Mouse (Mus musculus) forebrain, embryonic 11.5 days (tissue): ENCODE results near the gene 4933405L10Rik. TPM values are rescaled to one million over a fixed set of nuclear protein-coding genes. Genes with fewer than 3 reads are reported as not detected.
A peak's percentile ranks its signal among the peaks of the same experiment; 100 is the strongest.

Experiments
- ATAC-seq: fragments of 200-750 bp; cut with Nextera tagmentation; replicated peaks from 2 replicates; pipeline ENCODE4 v1.8.0; 2017; ENCODE audit warnings: moderate TSS enrichment; ENCODE audit not compliant: low FRiP score
- DNase-seq: peaks from one replicate; pipeline ENCODE4 v3.0.0-alpha.2; 2017; ENCODE audit warnings: low spot score
- H3K27ac ChIP-seq: fragments of 300-500 bp; sonication (generic); 2 replicates; pipeline ENCODE4 v1.5.1; 2014; ENCODE audit warnings: low read depth, low read length
- H3K27me3 ChIP-seq: fragments of 300-500 bp; sonication (generic); 2 replicates; pipeline ENCODE4 v1.6.1; 2014; ENCODE audit warnings: mild to moderate bottlenecking, low read length, mixed read lengths; ENCODE audit not compliant: control insufficient read depth, insufficient read depth
- H3K36me3 ChIP-seq: fragments of 300-500 bp; sonication (generic); 2 replicates; pipeline ENCODE4 v1.6.1; 2014; ENCODE audit warnings: mild to moderate bottlenecking, low read length, moderate library complexity, mixed read lengths; ENCODE audit not compliant: control insufficient read depth, insufficient read depth
- H3K4me1 ChIP-seq: fragments of 300-500 bp; sonication (generic); replicated peaks from 2 replicates; pipeline ENCODE4 v1.6.1; 2014; ENCODE audit warnings: low read length, mixed read lengths; ENCODE audit not compliant: control insufficient read depth, insufficient read depth
- H3K4me2 ChIP-seq: fragments of 300-500 bp; sonication (generic); 2 replicates; pipeline ENCODE4 v1.6.1; 2014; ENCODE audit warnings: low read depth, mild to moderate bottlenecking, low read length, moderate library complexity, mixed read lengths; ENCODE audit not compliant: severe bottlenecking
- H3K4me3 ChIP-seq: fragments of 300-500 bp; sonication (generic); 2 replicates; pipeline ENCODE4 v1.5.1; 2014; ENCODE audit warnings: low read depth, low read length
- H3K9ac ChIP-seq: fragments of 300-500 bp; sonication (generic); 2 replicates; pipeline ENCODE4 v1.6.1; 2014; ENCODE audit warnings: low read length
- H3K9me3 ChIP-seq: fragments of 300-500 bp; sonication (generic); 2 replicates; pipeline ENCODE4 v1.6.1; 2016; ENCODE audit warnings: low read length, mixed read lengths; ENCODE audit not compliant: control insufficient read depth
- WGBS: fragments of 180-500 bp; shearing (Covaris S2); extraction: QIAGEN DNeasy Blood & Tissue Kit; methylation state at CpG from one replicate; pipeline ENCODE4 v1.1.7; 2014; 5-methylcytosine and 5-hydroxymethylcytosine counted together
- polyA plus RNA-seq: library from polyadenylated mRNA; unstranded; fragments of >200 nt; fragmentation: Nextera tagmentation; extraction: Ambion mirVana; gene quantifications from 2 replicates; pipeline ENCODE4 v1.2.1, GENCODE M21; 2014

Gene 4933405L10Rik
- 0.36 TPM in 1 of 2 replicates, not detected in the other for polyA plus RNA-seq

DNA sequence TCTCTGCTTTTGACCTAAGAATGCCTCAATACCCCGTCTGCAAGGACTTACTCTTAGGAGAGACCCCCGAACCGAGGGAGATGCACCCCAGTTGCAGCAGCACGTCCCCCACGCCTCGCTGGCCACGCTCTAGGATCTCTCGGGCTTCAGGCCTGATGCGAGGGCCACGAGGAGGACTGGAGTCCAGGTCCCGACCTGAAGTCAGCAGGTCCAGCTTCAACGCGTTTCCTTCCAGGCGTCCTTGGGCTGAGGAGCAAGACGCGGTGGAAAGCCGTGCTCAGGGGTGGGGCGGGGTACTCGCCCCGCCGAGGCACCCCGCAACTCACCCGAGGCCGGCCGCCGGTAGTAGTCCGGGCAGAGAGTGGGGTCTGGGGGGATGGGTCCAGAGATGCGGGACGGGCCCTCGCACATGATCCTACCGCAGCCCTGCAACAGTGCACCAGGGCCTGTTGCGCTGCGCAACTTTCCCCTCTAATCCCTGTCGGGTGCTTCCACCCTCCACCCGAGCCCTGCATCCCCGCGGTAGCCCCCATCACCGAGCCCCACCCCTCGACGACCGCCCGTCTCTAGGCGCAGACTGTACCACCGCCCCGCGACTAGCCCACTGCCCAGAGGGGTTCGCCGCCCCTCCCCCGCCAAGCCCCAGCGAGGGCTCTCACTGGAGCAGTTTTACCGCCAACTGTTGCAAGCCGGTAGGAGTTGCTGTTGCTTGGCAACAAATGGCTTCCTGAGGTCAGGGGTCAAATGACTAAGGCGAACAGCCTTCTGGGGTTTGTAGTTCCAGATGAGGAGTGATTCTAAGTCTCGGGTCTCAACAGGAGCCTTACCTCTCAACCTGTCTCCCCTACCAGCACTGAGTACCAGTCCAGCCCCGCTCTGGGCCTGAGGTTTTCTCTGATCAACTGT, at the start of gene 4933405L10Rik, which contains the start of gene Enkd1:
Gene 4933405L10Rik, plus strand, starts transcription at position 158 of the 906 bp plus-strand sequence.
Gene Enkd1, minus strand, starts transcription at position 713 of the 906 bp plus-strand sequence.
- Histone ChIP-seq H3K4me2 (peak within 1 kb of the TSS; percentile 85), H3K9ac (peak within 1 kb of the TSS; percentile 79), H3K27me3 (no peaks in the 10 kb centered on the region), H3K9me3 (no peaks in the 10 kb centered on the region), H3K36me3 (peaks cover 6% of the 10 kb centered on the region; the same call in 1 of the 2 replicates), H3K27ac (no peak within 1 kb of the TSS), H3K4me1 (peaks cover 4% of the 10 kb centered on the region; the same call in 1 of the 2 replicates), H3K4me3 (peak within 1 kb of the TSS; percentile 70)
- peak; percentile 92 for ATAC-seq
- DNase-seq: peak; percentile 96
- 1% methylated on average over 55 of the region's 55 CpGs for WGBS

DNA sequence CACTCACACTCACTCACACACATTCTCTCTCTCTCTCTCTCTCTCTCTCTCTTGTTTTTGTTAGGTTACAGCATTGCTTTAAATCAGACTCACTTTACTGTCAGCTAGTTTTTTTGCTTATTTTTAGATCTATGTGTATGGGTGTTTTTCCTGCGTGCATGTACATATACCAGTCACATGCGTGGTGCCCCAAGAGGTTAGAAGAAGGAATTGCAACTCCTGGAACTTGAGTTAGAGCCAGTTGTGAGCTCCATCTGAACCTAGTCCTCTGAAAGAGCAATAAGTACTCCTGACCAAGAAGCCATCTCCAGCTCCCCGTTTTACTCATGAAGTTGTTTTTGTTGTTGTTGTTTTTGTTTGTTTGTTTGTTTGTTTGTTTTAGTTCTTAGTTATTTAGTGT, 46.3 kb upstream of the 4933405L10Rik start:
- WGBS: 87% methylated on average over 3 of the region's 3 CpGs
- H3K36me3 ChIP-seq: peaks cover 5% of the 10 kb centered on the region; the same call in 1 of the 2 replicates

DNA sequence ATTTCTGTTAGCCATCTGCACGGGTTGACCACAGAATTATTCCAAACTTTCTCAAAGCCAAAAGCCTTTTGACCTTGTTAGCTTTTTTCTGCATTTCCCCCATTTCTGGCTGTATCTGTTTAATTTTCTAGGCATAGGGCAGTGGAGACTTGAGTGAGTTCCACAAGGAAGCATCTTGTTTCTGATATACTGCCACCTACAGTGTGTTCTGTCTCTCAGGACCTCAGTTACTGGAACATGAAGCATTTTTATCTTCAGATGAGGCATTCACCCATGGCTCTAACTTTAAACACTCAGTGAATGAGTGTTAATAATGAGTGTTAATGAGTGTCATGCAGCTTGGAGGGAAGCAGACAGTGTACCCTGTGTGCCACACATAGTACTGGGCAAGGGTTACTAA, 29.6 kb upstream of the 4933405L10Rik start:
- Histone ChIP-seq H3K4me2 (no peak overlapping the region), H3K36me3 (peaks cover 12% of the 10 kb centered on the region), H3K9ac (no peak overlapping the region), H3K27ac (no peak overlapping the region), H3K27me3 (no peaks in the 10 kb centered on the region), H3K4me3 (no peak overlapping the region), H3K9me3 (no peaks in the 10 kb centered on the region), H3K4me1 (no peaks in the 10 kb centered on the region)
- ATAC-seq: no peak
- WGBS: 89% methylated on average over 1 of the region's 1 CpGs
- no peak for DNase-seq

More for the DNA sequence above, 46.3 kb upstream of the 4933405L10Rik start:
- Histone ChIP-seq H3K27ac (no peak overlapping the region), H3K9ac (no peak overlapping the region), H3K27me3 (no peaks in the 10 kb centered on the region), H3K4me1 (no peaks in the 10 kb centered on the region), H3K9me3 (no peaks in the 10 kb centered on the region), H3K4me2 (no peak overlapping the region), H3K4me3 (no peak overlapping the region)
- no peak for DNase-seq
- no peak for ATAC-seq

- no peak overlapping the region for H3K4me2 ChIP-seq
- H3K4me3 ChIP-seq: no peak overlapping the region
- no peak for ATAC-seq
- H3K27me3 ChIP-seq: no peaks in the 10 kb centered on the region
- DNase-seq: no peak
- no peak overlapping the region for H3K27ac ChIP-seq
- no peaks in the 10 kb centered on the region for H3K4me1 ChIP-seq
- no peak overlapping the region for H3K9ac ChIP-seq
- no peaks in the 10 kb centered on the region for H3K9me3 ChIP-seq
- peaks cover 11% of the 10 kb centered on the region; the same call in 1 of the 2 replicates for H3K36me3 ChIP-seq
- WGBS: 82% methylated on average over 7 of the region's 7 CpGs
Observed at GRCm38 (mm10) chr8:105685325-105685724, 22.1 kb upstream of the 4933405L10Rik start.

DNA sequence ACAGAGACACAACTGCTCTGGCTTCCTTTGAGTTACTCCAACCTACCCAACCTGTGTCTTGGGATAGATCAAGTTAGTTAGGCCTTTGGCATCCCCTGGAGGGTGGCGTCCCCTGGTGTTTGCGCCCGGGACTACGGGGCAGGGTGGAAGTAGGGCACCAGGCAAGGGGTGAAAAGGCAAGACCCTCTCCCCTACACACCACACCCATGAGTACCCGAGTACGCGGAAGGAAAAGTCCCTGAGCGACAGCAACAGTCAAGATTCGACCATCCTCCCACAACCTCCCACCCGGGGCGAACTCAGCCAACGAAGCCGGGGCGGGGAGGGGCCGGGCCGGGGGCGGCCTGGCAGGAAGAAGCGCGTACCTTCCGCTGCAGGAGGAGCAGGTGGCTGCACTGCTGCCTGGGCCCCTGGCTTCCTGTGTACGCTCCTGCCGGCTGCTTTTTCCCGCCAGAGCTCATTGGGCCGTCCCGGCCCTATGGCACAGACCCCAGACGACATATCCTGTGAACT, 21.6 kb upstream of the 4933405L10Rik start, which contains the start of gene Carmil2:
Gene Carmil2, plus strand, starts transcription at position 479 of the 513 bp plus-strand sequence.
- ATAC-seq: peak; percentile 36; the same call in 1 of the 2 replicates
- no peak within 1 kb of the TSS for H3K9ac ChIP-seq
- no peaks in the 10 kb centered on the region for H3K27me3 ChIP-seq
- no peak for DNase-seq
- H3K36me3 ChIP-seq: peaks cover 11% of the 10 kb centered on the region; the same call in 1 of the 2 replicates
- no peak within 1 kb of the TSS for H3K4me3 ChIP-seq
- no peaks in the 10 kb centered on the region for H3K9me3 ChIP-seq
- 0 out of 2 replicates have a peak within 1 kb of the TSS, but pooled peaks have one; percentile 5 for H3K4me2 ChIP-seq
- H3K4me1 ChIP-seq: no peaks in the 10 kb centered on the region
- 19% methylated on average over 25 of the region's 26 CpGs for WGBS
- H3K27ac ChIP-seq: 0 out of 2 replicates have a peak within 1 kb of the TSS, but pooled peaks have one; percentile 2

DNA sequence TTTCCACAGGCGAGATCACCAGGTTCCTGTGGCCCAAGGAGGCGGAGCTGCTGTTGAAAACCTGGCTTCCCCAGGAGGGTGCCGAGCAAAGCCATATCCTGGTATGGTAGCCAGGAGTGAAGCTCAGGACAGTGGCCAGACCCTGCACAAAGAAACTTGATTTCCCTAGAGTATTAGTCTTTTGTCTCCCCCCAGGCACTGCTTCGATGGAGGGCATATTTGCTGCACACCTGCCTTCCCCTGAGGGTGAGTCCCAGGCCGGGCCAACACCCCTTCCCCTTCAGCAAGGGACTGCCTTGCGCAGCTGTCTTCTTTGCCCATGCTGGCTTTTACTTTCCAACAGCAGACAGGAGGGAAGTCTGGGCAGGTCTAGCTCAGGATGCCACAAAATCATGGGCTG, 20.9 kb upstream of the 4933405L10Rik start:
- no peak overlapping the region for H3K27ac ChIP-seq
- WGBS: 67% methylated on average over 6 of the region's 6 CpGs

GRCm38 (mm10) chr8:105687512-105687911, 19.9 kb upstream of the 4933405L10Rik start:
- no peaks in the 10 kb centered on the region for H3K27me3 ChIP-seq
- H3K9me3 ChIP-seq: no peaks in the 10 kb centered on the region; the same call in 1 of the 2 replicates
- ATAC-seq (no peak), DNase-seq (no peak)
- H3K4me1 ChIP-seq: no peaks in the 10 kb centered on the region
- WGBS: 67% methylated on average over 8 of the region's 8 CpGs
- peaks cover 7% of the 10 kb centered on the region; the same call in 1 of the 2 replicates for H3K36me3 ChIP-seq
- no peak overlapping the region for H3K9ac ChIP-seq
- no peak overlapping the region for H3K27ac ChIP-seq
- no peak overlapping the region for H3K4me2 ChIP-seq
- no peak overlapping the region for H3K4me3 ChIP-seq

More for the DNA sequence above, 20.9 kb upstream of the 4933405L10Rik start:
- Histone ChIP-seq H3K9me3 (no peaks in the 10 kb centered on the region), H3K27me3 (no peaks in the 10 kb centered on the region), H3K4me2 (no peak overlapping the region), H3K36me3 (peaks cover 11% of the 10 kb centered on the region; the same call in 1 of the 2 replicates), H3K9ac (no peak overlapping the region), H3K4me1 (no peaks in the 10 kb centered on the region), H3K4me3 (no peak overlapping the region)
- no peak for ATAC-seq
- DNase-seq: no peak

- Histone ChIP-seq H3K4me3 (no peak overlapping the region), H3K9me3 (peaks cover 4% of the 10 kb centered on the region; the same call in 1 of the 2 replicates), H3K27ac (no peak overlapping the region), H3K4me2 (no peak overlapping the region), H3K9ac (no peak overlapping the region), H3K4me1 (no peaks in the 10 kb centered on the region), H3K27me3 (no peaks in the 10 kb centered on the region), H3K36me3 (peaks cover 6% of the 10 kb centered on the region; the same call in 1 of the 2 replicates)
- ATAC-seq (no peak), DNase-seq (peak; percentile 46)
- 73% methylated on average over 14 of the region's 14 CpGs for WGBS
Observed at GRCm38 (mm10) chr8:105688242-105688752, 19.2 kb upstream of the 4933405L10Rik start.
